Mouse (Mus musculus) thymus, adult 2 months (tissue): ENCODE data around the gene Alkbh6.

Experiments used
- CTCF ChIP-seq: fragments of 200-500 bp; IDR thresholded peaks from 2 replicates; pipeline ENCODE4 v1.5.1; 2012; ENCODE audit warnings: mild to moderate bottlenecking, control low read depth, low read length, moderate library complexity, borderline replicate concordance; ENCODE audit not compliant: control insufficient read depth, poor library complexity, insufficient read depth; ENCODE audit errors: extremely low read depth
- POLR2A ChIP-seq: fragments of 200-500 bp; IDR thresholded peaks from 2 replicates; pipeline ENCODE4 v1.6.1; 2012; ENCODE audit warnings: mild to moderate bottlenecking, low read length, control low read depth, moderate library complexity; ENCODE audit not compliant: control insufficient read depth, poor library complexity, insufficient read depth; ENCODE audit errors: extremely low read depth

- peak; percentile 54; the same call in 1 of the 2 replicates for TF ChIP-seq CTCF
- no peak for TF ChIP-seq POLR2A
Observed at GRCm38 (mm10) chr7:30331887-30332286, 23.4 kb downstream of the Alkbh6 start.
